Mouse (Mus musculus) C2C12 (cell line): ENCODE results near the gene Ubr7.

Source experiments
- CEBPB ChIP-seq: IDR thresholded peaks from one replicate; pipeline ENCODE4 v1.6.1; 2011; ENCODE audit warnings: low read depth, mild to moderate bottlenecking, control low read depth, moderate library complexity
- CTCF ChIP-seq: IDR thresholded peaks from one replicate; pipeline ENCODE4 v1.5.1; 2011; ENCODE audit not compliant: control insufficient read depth, insufficient read depth, insufficient read length
- FOSL1 ChIP-seq: IDR thresholded peaks from one replicate; pipeline ENCODE4 v1.8.0; 2011; ENCODE audit warnings: mild to moderate bottlenecking, low read length; ENCODE audit not compliant: poor library complexity, insufficient read depth, severe bottlenecking
- MAX ChIP-seq: IDR thresholded peaks from one replicate; pipeline ENCODE4 v1.6.1; 2011; ENCODE audit warnings: mild to moderate bottlenecking, control low read depth
- MYOD1 ChIP-seq: IDR thresholded peaks from one replicate; pipeline ENCODE4 v1.6.1; 2011; ENCODE audit warnings: low read depth; ENCODE audit not compliant: control insufficient read depth, insufficient read length
- MYOG ChIP-seq: IDR thresholded peaks from one replicate; pipeline ENCODE4 v1.6.1; 2011; ENCODE audit not compliant: control insufficient read depth, insufficient read length; ENCODE audit errors: extremely low read depth
- USF1 ChIP-seq: IDR thresholded peaks from one replicate; pipeline ENCODE4 v1.6.1; 2011; ENCODE audit warnings: low read depth, mild to moderate bottlenecking, control low read depth, moderate library complexity

GRCm38 (mm10) chr12:102758936-102759335, 1.2 kb downstream of the Ubr7 start:
- no peak for TF ChIP-seq CTCF
- TF ChIP-seq USF1 = no peak
- TF ChIP-seq MAX = no peak
- no peak for TF ChIP-seq MYOD1
- no peak for TF ChIP-seq MYOG
- TF ChIP-seq CEBPB = no peak
- TF ChIP-seq FOSL1 = no peak
